Mouse (Mus musculus) gastrocnemius, postnatal 25 days (tissue): ENCODE measurements around the gene Cbfa2t2. TPM values are rescaled to one million over a fixed set of nuclear protein-coding genes. Genes with fewer than 3 reads are reported as not detected.

Source experiments
- DNase-seq: peaks from one replicate; pipeline ENCODE4 v3.0.0; 2022
- long read RNA-seq, 2 experiments: library from polyadenylated mRNA; stranded (forward); transcript quantifications; one replicate each; pipeline ENCODE4 v2.0.0; 2021
- total RNA-seq, 2 experiments: library from RNA; stranded (reverse); gene quantifications; 1 replicate in 1 of 2; 2 replicates in 1 of 2; pipeline ENCODE4 v1.2.3; 2021

Cbfa2t2 gene
- 10 to 100 TPM in 1 of 2 experiments, 1 to 10 TPM in 1; 9.9 to 10.7 TPM for total RNA-seq
- long read RNA-seq, experiment 1, partial matches to known transcripts: 0 of 6 reads
- long read RNA-seq, experiment 1, other reads (novel, unspliced or antisense): 6 of 6 reads
- long read RNA-seq, experiment 2, full-length matches to known transcripts: 4 of 7 reads
- long read RNA-seq, experiment 2, partial matches to known transcripts: 0 of 7 reads
- long read RNA-seq, experiment 2, other reads (novel, unspliced or antisense): 3 of 7 reads

DNA sequence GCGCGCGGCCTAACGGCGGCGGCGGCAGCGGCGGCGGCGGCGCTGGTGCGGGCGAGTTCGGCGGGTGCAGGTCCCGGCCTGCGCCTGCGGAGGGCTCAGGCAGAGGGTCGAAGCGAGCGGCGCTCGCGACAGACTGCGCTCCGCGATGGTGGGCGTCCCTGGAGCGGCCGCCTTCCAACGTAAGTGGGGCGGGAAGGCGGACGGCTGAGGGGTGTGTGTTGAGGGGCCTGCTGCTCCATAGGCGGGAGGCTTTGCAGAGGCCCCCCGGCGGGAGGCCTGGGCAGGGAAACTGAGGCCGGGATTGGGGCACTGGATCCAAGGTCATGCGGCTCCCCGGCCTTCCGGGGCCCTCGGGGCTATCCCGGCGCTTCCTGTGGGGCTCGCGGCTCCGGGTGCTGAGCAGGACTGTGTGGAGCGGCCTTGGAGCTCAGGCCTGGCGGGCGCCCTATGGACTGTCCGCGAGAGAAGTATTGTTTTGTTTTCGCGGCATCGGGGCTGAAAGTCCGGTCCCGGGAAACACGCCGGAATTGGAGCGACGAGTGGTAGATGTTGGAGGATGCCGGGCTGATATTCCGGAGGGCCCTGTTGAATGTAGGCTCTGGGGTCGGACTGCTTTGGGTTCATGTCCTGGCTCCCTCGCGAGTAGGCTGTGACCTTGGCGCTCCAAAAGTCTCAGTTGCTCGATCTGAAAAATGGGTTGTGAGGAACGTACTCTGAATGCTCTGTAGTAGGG is at the start of gene Cbfa2t2:
Cbfa2t2 (plus strand) TSS at position 24 of the 733 bp plus-strand sequence.
- peak; percentile 54 for DNase-seq

DNA sequence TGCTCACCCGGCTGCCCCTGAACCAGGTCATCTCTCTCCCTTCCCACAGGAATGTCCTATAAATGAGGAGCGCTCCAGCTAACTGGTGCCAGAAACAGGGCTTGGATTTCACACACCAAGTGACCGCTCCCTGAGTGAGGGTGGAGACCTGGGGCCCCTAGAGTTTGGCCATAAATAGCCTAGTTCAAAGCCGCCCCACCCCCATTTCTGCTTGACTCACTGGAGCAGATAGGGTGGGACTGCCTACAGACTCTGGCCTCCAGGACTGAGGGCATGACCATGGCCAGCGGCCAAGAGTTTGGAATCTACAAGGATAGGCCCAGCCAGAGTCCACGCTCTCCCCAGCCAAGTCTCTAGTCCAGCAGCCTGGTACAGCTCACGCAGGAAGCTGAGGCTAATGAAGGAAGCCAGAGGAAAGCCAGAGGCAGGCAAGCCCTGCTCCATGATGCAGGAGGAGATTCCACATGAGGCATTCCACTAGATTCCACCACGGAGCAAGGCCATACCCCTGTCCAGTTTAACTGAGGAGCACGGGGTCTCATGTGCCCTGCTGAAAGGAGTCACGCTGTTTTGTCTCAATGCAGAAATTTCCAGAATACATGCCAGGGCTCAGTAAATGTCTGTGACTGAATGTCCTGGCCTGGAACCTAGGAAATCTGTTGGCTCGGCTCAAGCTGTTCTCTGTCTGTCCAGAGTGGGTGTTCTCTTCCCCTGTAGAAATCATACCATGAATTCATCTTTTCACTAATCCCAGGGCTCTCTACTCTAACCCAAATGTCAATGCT is 45.9 kb upstream of the Cbfa2t2 start:
- peak; percentile 95 for DNase-seq

DNA sequence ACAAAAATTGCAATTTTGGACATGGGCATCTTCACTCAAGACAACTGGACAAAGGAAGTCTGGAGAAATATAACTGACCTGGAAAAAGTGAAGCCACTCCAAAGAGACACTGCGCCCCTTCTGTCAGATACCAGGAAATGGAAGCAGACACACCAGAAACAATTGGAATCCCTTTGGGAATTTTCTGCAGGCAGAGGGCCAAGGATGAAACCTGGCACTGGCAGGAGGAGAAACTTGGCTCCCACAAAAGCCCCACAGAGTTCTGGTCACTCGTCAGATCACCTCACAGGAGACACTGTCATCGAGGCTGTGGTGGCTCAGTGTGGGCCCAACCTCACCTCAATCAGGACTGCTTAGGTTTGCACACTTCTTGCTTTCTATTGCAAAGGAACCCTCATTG is 41.7 kb upstream of the Cbfa2t2 start:
- DNase-seq: no peak

DNA sequence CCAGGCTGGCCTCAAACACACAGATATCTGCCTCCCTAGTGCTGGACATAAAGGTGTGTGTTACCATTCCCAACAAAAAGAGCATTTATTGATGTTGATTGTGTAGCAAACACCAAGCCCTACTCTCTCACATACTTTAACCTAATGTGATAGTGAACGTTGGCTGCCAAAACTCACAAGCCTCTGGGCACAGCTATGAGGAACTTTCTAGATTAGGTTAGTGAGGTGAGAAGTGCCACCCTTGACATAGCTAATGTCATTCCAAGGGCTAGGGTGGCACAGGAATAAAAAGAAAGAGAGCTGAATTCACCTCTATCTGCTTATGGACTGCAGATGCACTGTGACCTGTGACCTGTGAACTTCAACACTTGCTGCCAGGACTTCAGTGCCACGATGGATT is 39.8 kb upstream of the Cbfa2t2 start:
- no peak for DNase-seq

DNA sequence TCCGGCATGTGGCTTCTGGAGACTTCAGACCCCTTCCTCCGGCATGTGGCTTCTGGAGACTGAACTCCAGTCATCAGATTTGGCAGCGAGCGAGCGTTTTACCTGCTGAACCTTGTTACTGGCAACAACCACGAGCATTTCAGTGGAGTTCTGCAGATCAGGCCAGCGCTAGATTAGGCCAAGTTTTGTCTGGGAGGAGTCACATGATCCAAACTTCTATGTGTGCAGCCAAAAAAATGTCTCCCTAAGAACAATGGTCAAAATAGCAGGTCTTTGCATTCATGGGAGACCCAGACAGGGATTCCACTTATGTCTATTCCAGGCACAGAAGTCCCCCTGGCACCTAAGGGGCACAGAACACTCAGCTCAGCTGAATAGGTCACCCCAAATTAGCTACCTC is 38.0 kb upstream of the Cbfa2t2 start:
- DNase-seq: no peak

DNA sequence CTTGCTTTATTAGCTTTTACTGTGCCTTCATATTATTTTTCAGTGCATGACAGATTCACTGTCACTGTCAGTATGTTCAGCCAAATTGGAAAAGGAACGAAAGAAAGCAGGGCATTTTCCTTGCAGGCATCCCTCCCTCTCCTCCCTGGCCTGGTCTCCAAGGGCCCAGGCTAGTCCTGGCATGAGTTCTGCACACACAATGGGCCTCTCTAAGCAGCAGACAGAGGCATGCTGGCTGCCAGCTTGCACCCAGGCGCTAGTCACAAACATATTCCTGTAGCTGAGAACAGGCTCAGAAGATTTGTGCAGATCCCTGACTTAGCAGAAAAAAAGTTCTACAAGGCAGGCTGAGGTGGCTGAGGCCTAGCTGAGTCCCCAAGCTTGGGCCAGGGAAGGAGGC is 37.0 kb upstream of the Cbfa2t2 start:
- no peak for DNase-seq

DNA sequence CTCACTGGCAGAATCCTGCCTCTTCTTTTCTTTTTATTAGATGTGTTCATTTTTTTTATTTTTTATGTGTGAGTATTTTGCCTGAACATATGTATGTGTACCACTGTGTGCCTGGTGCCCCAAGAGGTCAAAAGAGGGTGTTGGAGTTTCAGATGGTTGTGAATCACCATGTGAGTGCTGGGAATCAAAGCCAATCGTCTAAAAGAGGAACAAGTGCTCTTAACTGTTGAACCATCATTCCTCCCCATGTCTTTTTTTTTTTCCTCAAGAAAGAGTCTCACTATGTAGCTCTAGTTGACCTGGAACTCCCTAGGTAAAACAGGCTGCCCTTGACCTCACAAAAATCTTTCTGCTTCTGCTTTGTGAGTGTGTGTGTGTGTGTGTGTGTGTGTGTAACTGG is 34.3 kb upstream of the Cbfa2t2 start:
- no peak for DNase-seq

DNA sequence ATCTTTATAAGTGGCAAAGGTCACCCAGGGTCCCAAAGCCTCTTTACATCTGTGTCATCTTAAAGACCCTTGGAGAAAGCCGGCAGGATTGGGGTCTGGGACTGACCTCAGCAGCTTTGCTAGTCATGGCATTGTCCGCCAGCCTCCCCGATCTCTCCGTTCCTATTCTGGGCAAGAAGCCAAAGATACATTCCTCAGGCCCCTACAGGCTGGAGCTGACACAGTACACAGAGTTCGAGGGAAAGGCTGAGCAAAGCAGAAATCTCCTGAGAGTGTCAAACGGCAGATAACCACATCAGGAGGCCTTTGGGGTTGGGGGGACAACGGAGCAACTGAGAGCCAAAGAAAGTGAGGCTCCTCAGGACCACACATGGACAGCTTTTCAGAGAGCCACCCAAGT is 33.5 kb upstream of the Cbfa2t2 start:
- peak; percentile 67 for DNase-seq

DNA sequence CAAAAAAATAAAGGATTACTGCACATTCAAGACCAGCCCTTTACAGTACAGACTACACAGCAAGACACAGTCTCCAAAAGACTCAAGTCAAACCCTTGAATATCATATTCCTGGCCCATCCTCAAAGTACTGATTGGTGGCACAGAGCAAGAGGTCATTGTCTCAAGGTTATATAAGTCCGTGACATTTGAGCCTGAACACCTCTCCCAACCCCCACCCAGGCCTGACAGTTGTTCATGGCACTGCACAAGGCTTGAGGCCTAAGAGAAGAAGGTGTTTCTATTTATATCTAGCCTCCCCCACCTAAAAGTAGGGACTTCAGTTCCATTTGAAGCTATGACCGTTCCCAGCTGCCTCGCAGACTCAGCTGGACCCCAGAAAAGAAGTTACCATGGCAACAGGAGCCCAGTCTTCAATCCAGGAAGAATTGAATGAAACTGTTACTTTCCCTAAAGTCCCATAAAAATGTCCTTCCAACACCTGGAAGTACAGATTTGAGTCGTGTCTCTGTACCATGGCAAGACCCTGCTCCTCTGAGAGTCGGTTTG is 30.8 kb upstream of the Cbfa2t2 start:
- peak; percentile 74 for DNase-seq

DNA sequence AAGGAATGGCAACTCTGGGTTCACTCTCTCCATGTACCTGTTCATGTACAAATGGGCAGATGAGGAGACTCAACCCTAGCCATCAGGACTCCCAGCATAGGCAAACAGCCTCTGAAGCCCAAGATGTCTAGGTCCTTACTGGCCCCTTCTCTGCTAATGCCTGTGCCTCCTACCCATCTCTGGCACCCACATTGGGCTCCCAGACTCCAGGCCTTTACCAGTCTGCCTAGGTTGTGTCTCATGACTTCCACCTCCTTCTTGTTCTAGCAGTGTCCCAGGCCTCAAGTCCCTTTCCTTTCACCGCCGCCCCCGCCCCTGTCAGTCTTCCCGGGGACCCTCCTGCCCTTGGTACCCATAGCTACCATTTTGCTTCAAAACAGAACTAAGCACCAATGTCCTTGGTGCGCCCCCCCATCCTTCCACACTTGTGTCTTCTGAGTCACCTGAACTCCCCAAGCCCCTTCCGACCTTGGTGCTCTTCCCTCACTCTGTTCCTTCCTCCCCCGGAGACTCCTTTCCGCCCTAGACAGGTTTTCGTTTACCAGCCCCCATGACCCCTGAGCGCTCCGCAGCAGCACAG is 29.1 kb upstream of the Cbfa2t2 start:
- DNase-seq: peak; percentile 28

DNA sequence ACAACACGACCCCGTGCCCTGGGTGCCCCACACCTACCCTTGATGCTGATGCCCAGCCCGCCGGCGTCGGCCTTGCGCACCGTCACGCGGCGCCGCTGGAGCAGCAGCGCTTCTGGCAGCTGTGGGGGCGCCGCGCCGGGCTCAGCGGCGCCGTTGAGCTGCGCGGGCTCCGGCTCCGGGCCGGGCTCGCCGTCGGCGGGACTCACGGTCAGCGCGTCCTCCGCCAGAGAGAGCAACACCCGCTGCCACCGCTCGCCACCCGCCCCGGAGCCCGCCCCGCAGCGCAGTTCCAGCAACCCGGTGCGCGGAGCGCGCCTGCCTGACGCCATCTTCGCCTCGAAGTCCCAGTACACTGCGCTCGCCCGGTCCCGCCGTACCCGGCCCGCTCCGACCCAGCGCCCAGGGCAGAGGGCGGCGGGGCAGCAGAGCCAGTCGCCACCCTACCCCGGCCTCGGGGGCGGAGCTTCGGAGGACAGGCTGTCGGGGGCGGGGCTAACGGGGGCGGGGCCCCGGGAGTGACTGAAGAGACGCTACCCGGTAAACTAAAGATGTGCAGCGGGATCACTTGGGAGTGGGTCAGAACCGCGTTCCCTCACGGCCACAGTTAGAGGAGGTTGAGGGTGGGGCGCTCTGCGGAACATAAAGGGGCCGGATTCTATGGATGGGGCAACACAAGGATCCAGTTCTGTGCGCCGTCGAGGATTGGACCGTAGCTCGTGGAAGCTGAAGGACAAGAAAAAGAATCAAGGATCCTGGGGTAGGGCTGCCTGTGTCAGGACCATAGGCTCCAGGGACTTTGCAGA is 28.4 kb upstream of the Cbfa2t2 start, which contains the start of gene Snta1:
Snta1 (minus strand) TSS at position 457 of the 803 bp plus-strand sequence.
- DNase-seq: peak; percentile 92

DNA sequence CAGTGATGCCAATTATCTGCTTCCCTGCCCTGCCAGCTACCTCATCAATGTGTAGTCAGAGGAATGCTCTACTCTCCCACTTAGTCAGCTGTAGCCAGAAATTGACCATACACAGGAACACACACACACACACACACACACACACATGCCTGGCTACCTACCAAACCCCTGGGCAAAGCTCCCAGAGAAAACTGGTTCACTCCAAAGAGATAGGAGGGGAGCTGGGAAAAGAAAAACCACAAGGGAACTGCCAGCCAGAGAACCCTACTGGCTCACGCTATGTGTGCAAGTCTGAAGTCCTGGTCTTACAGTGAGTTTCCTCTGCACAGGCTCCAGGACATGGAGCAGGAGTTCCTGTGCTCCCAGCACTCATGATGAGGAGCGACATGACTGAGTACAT is 25.9 kb upstream of the Cbfa2t2 start:
- peak; percentile 32 for DNase-seq

DNA sequence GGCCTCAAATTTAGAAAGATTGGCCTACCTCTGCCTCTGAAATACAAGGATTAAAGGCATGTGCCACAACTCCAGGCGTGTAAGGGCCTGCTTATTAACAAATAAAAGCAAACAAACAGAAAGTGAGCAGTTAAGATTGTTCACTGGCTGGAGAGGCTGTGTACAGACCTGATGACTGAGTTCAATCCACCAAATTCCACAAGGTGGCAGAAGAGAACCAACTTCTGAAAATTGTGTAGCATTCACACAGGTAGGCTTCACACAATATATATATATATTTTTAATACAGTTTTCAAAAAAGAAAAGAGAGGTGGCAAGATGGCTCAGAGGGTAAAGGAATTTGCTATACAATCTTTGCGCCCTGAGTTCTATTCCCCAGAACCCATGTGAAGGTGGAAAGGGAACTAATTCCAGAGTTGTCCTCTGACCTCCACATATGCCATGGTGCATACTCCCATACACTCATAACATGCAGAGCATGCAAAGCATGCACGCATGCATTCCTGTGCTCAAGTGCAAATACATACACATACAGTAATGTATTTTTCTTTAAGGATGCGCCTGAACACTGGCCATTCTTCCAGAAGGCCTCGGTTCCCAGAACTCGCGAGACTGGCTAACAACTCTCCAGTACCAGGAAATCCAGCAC is 24.1 kb upstream of the Cbfa2t2 start:
- no peak for DNase-seq

DNA sequence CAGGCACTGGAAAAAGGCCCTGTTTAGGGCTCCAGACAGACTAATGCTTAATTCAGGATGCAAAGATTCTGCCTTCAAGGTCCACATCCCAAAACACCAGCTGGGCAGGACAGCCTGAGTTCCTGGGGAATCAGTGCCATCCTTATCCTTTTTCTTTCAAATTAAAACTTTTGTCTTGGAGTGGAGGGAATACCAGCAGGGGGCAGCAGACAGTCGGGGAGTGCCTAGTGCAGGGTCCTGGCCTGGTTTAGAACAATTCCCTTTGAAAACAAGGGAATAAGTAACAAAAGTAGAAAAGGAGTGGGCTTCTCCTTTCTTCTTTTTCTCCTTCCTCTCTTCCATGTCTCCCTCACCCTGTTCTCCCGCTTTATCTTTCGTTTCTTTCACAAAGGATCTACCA is 19.2 kb upstream of the Cbfa2t2 start:
- no peak for DNase-seq

DNA sequence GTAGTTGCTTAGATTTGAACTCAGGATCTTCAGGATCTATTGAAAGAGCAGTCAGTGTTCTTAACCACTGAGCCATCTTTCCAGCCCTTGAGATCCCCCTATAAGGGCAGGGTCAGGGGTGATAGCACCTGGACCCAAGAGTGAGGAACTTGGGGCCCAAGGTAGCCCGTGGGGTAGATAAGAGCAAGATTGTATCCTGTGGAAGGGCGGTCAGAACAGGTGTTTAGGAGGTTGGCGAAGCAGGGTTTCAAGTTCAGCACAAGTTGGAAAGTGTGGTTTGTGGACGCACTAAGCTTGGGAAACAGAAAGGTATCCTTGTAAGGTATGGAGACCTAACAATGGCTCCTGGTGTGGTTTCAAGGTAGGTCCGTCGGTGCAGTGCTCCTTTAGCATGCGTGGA is 18.3 kb upstream of the Cbfa2t2 start:
- no peak for DNase-seq

DNA sequence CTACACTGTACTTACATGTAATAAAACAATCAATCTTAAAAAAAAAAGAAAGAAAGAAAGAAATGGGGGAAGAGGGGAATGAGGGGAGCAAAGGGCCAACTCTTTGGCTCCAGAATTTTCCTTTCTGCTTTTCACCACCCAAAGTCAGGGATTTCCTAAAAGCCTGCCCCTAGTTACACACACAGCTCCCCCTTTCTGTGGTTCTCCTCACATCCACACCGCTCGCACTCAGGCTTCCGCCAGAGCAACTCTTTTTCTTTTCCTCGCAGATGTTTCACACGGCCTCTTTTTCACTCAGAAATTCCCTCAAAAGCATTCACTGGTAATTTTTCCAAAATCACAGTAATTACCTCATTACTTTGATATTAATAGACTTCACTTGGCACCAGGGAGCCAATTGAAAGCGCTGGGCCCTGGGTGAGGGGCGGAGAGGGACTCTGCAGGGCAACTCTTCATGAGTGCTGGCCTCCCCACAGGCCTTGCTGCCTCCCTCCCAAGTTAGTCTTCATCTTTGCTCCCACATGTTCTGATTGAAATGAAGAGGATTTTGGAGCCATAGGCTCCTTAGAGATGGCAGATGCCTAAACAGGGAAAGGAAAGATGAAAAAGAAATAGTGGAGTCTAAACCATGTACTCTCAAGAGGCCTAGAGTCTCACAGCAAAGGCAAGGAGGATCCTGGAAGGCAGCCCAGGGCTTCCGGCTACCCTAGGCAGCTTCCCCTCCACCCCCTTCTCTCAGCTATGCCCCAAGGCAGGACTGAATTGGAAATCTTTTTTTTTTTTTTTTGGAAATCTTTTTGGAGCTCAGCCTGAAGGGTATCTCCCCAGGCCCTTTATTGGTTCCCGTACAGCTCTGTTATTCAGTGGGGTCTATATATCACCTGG is 16.4 kb upstream of the Cbfa2t2 start:
- no peak for DNase-seq

DNA sequence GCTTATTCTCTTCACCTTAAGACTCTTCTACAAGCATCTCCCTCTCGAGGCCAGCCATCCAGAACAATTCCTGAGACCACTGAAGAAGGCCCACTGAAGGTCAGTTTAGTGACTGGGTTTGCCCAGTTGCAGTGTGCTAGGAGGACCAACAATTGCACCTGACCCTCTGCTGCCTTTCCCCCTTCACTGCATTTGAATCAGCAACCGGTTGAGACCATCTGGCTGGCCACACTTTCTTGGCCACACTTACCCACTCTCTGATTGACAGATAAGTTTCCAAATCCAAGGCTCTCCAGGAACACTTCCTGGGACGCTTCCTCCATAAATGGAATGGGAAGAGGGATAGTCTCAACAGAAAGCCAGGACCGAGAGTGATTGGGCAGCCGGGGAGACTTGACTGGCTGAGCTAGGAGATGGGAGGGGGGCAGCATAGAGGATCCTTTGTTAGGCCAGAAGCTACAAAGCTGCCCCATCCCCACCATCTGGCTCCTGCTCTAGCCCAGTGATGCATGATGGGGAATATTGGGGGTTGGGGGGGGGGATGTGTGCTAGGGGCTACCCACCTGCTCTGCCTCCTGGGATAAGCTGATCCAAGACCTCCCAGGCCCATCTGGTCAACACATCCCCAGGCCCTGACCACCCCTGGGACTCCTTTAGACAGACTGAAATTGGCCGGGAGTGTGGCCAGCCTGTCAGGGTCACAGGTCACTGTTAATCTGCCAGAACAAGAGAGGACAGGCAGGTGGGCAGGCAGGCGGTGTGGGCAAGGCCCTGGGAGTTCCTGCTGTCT is 15.1 kb upstream of the Cbfa2t2 start:
- DNase-seq: no peak

DNA sequence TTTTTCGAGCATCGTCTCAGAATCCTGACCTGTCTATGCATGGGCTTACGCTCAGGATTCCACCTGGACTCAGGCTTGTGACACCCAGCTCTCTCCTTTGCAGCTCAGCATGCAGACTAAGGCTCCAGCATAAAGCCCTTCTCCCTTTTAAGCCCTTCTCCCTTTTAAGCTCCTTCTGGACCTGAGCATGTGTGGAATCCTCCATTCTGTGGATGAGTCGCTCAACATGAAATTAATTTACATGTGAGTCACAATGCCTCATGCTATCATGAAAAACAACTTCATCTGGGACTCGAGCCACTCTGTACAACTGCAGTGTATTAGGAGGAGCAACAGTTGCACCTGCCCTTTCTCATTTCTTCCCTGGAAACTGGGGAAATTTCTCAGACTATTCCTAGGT is 14.1 kb upstream of the Cbfa2t2 start:
- no peak for DNase-seq

DNA sequence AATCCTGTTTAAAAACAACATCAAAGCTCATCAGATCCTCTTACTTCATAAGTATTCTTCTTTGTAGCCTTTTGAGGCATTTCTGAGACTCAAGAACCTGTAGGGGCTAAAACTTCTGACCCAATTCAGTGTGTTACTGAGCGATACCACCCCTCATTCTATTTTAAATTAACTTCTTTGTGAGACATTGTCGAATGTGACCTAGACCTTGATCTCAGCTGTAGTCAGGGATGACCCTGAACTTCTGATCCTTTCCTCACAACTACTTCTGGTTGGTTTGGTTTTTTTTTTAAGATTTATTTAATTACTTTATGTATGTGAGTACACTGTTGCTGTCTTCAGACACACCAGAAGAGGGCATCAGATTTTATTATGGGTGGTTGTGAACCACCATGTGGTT is 12.7 kb upstream of the Cbfa2t2 start:
- no peak for DNase-seq
